Mouse (Mus musculus): ENCODE results near the gene Adipor2. TPM values are rescaled to one million over a fixed set of nuclear protein-coding genes. Genes with fewer than 3 reads are reported as not detected.

The Adipor2 gene
- polyA plus RNA-seq, 1 experiment from 2014 or later = 34.5 TPM

DNA sequence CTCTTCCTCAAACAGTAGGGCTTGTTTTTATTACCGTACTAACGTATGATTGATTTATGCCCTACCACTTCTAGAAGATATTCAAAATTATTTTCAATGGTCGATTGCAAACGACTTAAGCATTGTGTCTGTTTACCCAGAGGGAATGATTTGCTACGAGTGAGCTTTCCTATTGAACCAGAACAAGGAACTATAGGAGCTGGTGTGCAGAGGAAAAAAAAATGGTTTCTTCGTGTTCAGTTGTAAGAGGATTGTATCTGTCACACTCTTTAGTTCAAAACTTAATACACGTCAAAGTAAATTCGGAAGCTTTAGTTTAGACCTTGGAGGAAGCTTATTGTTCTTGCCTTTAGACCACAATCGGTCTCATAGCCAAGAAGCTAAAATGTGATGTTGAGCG is 28.4 kb downstream of the Adipor2 start:
- Histone ChIP-seq H3K27me3 (ENCODE audit: control insufficient read depth, insufficient read depth, low read length) (no peaks in the 10 kb centered on the region), H3K4me1 (replicated peaks; ENCODE audit: control insufficient read depth, insufficient read depth, low read length) (no peaks in the 10 kb centered on the region), H3K27ac (ENCODE audit: low read depth, low read length) (peak overlapping the region; percentile 93), H3K36me3 (ENCODE audit: control insufficient read depth, insufficient read depth, low read length) (no peaks in the 10 kb centered on the region), H3K4me2 (replicated peaks; ENCODE audit: low read depth, low read length) (peak overlapping the region; percentile 46), H3K9ac (ENCODE audit: low read depth, low read length) (peak overlapping the region; percentile 56), H3K9me3 (ENCODE audit: control insufficient read depth, low read length) (no peaks in the 10 kb centered on the region), H3K4me3 (ENCODE audit: low read depth, low read length) (peak overlapping the region; percentile 77)
- ATAC-seq (ENCODE audit: low FRiP score) (peak; percentile 21; the same call in 1 of the 2 replicates), DNase-seq (ENCODE audit: low spot score) (peak; percentile 37)
- WGBS = 31% methylated on average over 10 of the region's 10 CpGs

- Histone ChIP-seq H3K4me1 (replicated peaks; ENCODE audit: control insufficient read depth, insufficient read depth, low read length) (no peaks in the 10 kb centered on the region), H3K9ac (ENCODE audit: low read depth, low read length) (peak overlapping the region; percentile 84), H3K27me3 (ENCODE audit: control insufficient read depth, insufficient read depth, low read length) (no peaks in the 10 kb centered on the region), H3K27ac (ENCODE audit: low read depth, low read length) (peak overlapping the region; percentile 93), H3K9me3 (ENCODE audit: control insufficient read depth, low read length) (no peaks in the 10 kb centered on the region), H3K4me3 (ENCODE audit: low read depth, low read length) (peak overlapping the region; percentile 77), H3K36me3 (ENCODE audit: control insufficient read depth, insufficient read depth, low read length) (no peaks in the 10 kb centered on the region), H3K4me2 (replicated peaks; ENCODE audit: low read depth, low read length) (peak overlapping the region; percentile 78)
- DNase-seq (ENCODE audit: low spot score) (peak; percentile 99), ATAC-seq (ENCODE audit: low FRiP score) (peak; percentile 99)
- 0% methylated on average over 33 of the region's 53 CpGs for WGBS
Observed at GRCm38 (mm10) chr6:119388650-119389012, 28.9 kb downstream of the Adipor2 start.

DNA sequence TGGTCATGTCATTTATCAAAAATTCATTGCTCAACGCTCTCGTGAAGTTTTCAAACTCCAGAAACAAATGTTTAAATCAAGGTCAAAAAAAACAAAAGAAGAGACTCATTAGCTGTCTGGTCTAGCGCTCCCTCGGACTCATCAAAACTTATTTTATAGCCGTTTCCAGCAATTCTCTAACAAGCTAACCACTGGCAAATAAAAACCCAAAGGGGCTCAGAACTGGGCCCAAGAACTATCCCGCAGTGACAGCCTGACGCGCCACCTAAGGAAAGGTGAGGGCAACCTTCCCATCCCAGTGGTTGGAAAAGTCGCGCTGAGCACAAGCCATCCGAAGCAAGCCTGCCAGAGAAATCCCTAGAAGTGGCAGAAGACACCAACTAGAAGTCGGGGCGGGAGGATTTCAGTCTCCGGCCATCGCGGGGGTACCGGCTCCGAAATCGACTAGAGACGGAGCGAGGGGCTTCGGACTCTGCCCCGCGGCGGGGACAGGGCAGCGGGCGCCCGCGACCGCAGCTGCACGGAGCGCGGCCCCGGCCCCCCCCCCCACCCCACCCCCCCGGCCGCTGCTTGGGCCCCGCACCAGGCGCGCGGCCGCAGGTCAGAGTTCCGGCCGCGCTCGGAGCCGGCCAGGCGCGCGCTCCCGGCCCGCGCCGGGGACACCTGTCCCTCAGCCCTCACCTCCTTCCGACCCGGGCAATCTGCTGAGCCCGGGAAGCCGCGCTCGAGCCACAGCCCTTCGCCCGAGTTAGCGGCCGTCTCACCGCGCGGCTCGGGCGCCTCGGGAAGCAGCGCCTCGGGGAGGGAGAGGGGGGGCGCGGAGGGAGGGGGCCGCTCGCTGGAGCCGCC is 29.5 kb downstream of the Adipor2 start:
- Histone ChIP-seq H3K36me3 (ENCODE audit: control insufficient read depth, insufficient read depth, low read length) (no peaks in the 10 kb centered on the region), H3K9me3 (ENCODE audit: control insufficient read depth, low read length) (no peaks in the 10 kb centered on the region), H3K27me3 (ENCODE audit: control insufficient read depth, insufficient read depth, low read length) (no peaks in the 10 kb centered on the region), H3K27ac (ENCODE audit: low read depth, low read length) (peak overlapping the region; percentile 93), H3K4me3 (ENCODE audit: low read depth, low read length) (peak overlapping the region; percentile 77), H3K4me2 (replicated peaks; ENCODE audit: low read depth, low read length) (peak overlapping the region; percentile 78), H3K4me1 (replicated peaks; ENCODE audit: control insufficient read depth, insufficient read depth, low read length) (no peaks in the 10 kb centered on the region), H3K9ac (ENCODE audit: low read depth, low read length) (peak overlapping the region; percentile 84)
- DNase-seq (ENCODE audit: low spot score) (no peak), ATAC-seq (ENCODE audit: low FRiP score) (peak; percentile 92)
- 3% methylated on average over 28 of the region's 76 CpGs for WGBS

DNA sequence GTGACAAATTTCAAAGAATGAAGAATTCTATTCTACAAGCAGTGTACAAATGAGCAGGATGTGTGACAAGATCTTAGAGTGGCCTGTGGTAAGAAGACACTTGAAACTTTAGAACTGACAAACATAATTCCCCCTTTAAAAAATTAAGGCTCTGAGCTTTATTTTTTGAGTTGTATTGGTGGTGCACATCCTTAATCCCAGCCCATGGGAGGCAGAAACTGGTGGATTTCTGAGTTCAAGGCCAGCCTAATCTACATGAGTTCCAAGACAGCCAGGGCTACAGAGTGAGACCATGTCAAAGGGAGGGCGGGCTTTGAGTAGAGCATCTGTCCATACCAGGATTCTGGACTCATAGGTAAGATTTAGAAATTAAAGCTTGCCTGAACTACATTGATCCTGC is 30.7 kb downstream of the Adipor2 start:
- Histone ChIP-seq H3K27ac (ENCODE audit: low read depth, low read length) (no peak overlapping the region), H3K9ac (ENCODE audit: low read depth, low read length) (no peak overlapping the region), H3K4me3 (ENCODE audit: low read depth, low read length) (peak overlapping the region; percentile 77; the same call in 1 of the 2 replicates), H3K36me3 (ENCODE audit: control insufficient read depth, insufficient read depth, low read length) (no peaks in the 10 kb centered on the region), H3K4me1 (replicated peaks; ENCODE audit: control insufficient read depth, insufficient read depth, low read length) (no peaks in the 10 kb centered on the region), H3K4me2 (replicated peaks; ENCODE audit: low read depth, low read length) (peak overlapping the region; percentile 78; the same call in 1 of the 2 replicates), H3K9me3 (ENCODE audit: control insufficient read depth, low read length) (no peaks in the 10 kb centered on the region), H3K27me3 (ENCODE audit: control insufficient read depth, insufficient read depth, low read length) (no peaks in the 10 kb centered on the region)
- 92% methylated on average over 1 of the region's 1 CpGs for WGBS
- no peak for ATAC-seq (ENCODE audit: low FRiP score)
- DNase-seq (ENCODE audit: low spot score) = no peak

DNA sequence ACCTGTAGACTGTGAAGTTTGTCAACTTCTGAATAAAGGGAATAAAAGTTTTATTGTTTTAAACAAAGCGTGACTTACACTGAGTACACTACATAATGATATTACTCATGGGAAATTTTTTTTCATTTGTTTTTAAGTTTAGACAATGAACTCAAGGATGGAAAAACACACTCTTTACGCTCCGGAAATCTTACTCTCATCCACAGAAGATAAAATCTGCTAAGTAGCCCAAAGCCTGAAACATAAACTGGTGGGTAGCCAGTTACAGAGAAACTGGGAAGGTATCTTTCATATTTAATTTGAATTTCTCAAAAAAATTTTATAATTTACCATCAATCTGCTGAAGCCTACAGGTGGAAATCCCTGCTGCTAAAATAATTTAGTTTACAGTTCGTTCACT is 31.1 kb downstream of the Adipor2 start:
- 92% methylated on average over 4 of the region's 4 CpGs for WGBS
- no peak for ATAC-seq (ENCODE audit: low FRiP score)
- Histone ChIP-seq H3K27ac (ENCODE audit: low read depth, low read length) (no peak overlapping the region), H3K36me3 (ENCODE audit: control insufficient read depth, insufficient read depth, low read length) (no peaks in the 10 kb centered on the region), H3K4me2 (replicated peaks; ENCODE audit: low read depth, low read length) (no peak overlapping the region), H3K9ac (ENCODE audit: low read depth, low read length) (no peak overlapping the region), H3K27me3 (ENCODE audit: control insufficient read depth, insufficient read depth, low read length) (no peaks in the 10 kb centered on the region), H3K4me3 (ENCODE audit: low read depth, low read length) (no peak overlapping the region), H3K4me1 (replicated peaks; ENCODE audit: control insufficient read depth, insufficient read depth, low read length) (no peaks in the 10 kb centered on the region), H3K9me3 (ENCODE audit: control insufficient read depth, low read length) (no peaks in the 10 kb centered on the region)
- no peak for DNase-seq (ENCODE audit: low spot score)

- DNase-seq (ENCODE audit: low spot score) (no peak), ATAC-seq (ENCODE audit: low FRiP score) (no peak)
- H3K9ac ChIP-seq (ENCODE audit: low read depth, low read length) = no peak overlapping the region
- H3K4me2 ChIP-seq (replicated peaks; ENCODE audit: low read depth, low read length) = no peak overlapping the region
- H3K27ac ChIP-seq (ENCODE audit: low read depth, low read length) = no peak overlapping the region
- 97% methylated on average over 1 of the region's 1 CpGs for WGBS
- no peaks in the 10 kb centered on the region for H3K27me3 ChIP-seq (ENCODE audit: control insufficient read depth, insufficient read depth, low read length)
- H3K36me3 ChIP-seq (ENCODE audit: control insufficient read depth, insufficient read depth, low read length) = no peaks in the 10 kb centered on the region
- H3K4me3 ChIP-seq (ENCODE audit: low read depth, low read length) = no peak overlapping the region
- H3K9me3 ChIP-seq (ENCODE audit: control insufficient read depth, low read length) = no peaks in the 10 kb centered on the region
- no peaks in the 10 kb centered on the region for H3K4me1 ChIP-seq (replicated peaks; ENCODE audit: control insufficient read depth, insufficient read depth, low read length)
Observed at GRCm38 (mm10) chr6:119385668-119386067, 31.8 kb downstream of the Adipor2 start.

GRCm38 (mm10) chr6:119378631-119379030 is 38.9 kb downstream of the Adipor2 start:
- DNase-seq (ENCODE audit: low spot score) (no peak), ATAC-seq (ENCODE audit: low FRiP score) (no peak)
- Histone ChIP-seq H3K36me3 (ENCODE audit: control insufficient read depth, insufficient read depth, low read length) (no peaks in the 10 kb centered on the region), H3K4me1 (replicated peaks; ENCODE audit: control insufficient read depth, insufficient read depth, low read length) (no peaks in the 10 kb centered on the region), H3K9me3 (ENCODE audit: control insufficient read depth, low read length) (no peaks in the 10 kb centered on the region), H3K27ac (ENCODE audit: low read depth, low read length) (no peak overlapping the region), H3K27me3 (ENCODE audit: control insufficient read depth, insufficient read depth, low read length) (no peaks in the 10 kb centered on the region), H3K4me2 (replicated peaks; ENCODE audit: low read depth, low read length) (no peak overlapping the region), H3K4me3 (ENCODE audit: low read depth, low read length) (no peak overlapping the region), H3K9ac (ENCODE audit: low read depth, low read length) (no peak overlapping the region)
- WGBS = 86% methylated on average over 1 of the region's 1 CpGs

GRCm38 (mm10) chr6:119377613-119378012 is 39.9 kb downstream of the Adipor2 start:
- Histone ChIP-seq H3K9me3 (ENCODE audit: control insufficient read depth, low read length) (no peaks in the 10 kb centered on the region), H3K36me3 (ENCODE audit: control insufficient read depth, insufficient read depth, low read length) (no peaks in the 10 kb centered on the region), H3K27me3 (ENCODE audit: control insufficient read depth, insufficient read depth, low read length) (no peaks in the 10 kb centered on the region), H3K9ac (ENCODE audit: low read depth, low read length) (no peak overlapping the region), H3K27ac (ENCODE audit: low read depth, low read length) (no peak overlapping the region), H3K4me2 (replicated peaks; ENCODE audit: low read depth, low read length) (no peak overlapping the region), H3K4me3 (ENCODE audit: low read depth, low read length) (no peak overlapping the region), H3K4me1 (replicated peaks; ENCODE audit: control insufficient read depth, insufficient read depth, low read length) (no peaks in the 10 kb centered on the region)
- DNase-seq (ENCODE audit: low spot score) = no peak
- WGBS = 70% methylated on average over 2 of the region's 2 CpGs
- no peak for ATAC-seq (ENCODE audit: low FRiP score)

DNA sequence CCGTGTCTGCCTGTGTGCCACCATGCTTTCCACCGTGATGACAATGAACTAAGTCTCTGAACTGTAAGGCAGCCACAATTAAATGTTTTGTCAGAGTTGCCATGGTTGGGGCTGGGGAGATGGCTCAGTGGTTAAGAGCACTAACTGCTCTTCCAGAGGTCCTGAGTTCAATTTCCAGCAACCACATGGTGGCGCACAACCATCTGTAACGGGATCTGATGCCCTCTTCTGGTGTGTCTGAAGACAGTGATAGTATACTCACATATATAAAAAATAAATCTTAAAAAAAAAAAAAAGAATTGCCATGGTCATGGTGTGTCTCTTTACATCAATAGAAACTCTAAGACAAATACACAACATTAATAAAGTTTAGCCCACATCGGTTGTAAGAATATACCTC is 42.5 kb downstream of the Adipor2 start:
- no peak for ATAC-seq (ENCODE audit: low FRiP score)
- no peak overlapping the region for H3K9ac ChIP-seq (ENCODE audit: low read depth, low read length)
- no peaks in the 10 kb centered on the region for H3K27me3 ChIP-seq (ENCODE audit: control insufficient read depth, insufficient read depth, low read length)
- no peak for DNase-seq (ENCODE audit: low spot score)
- H3K36me3 ChIP-seq (ENCODE audit: control insufficient read depth, insufficient read depth, low read length) = no peaks in the 10 kb centered on the region
- H3K4me1 ChIP-seq (replicated peaks; ENCODE audit: control insufficient read depth, insufficient read depth, low read length) = no peaks in the 10 kb centered on the region
- no peak overlapping the region for H3K27ac ChIP-seq (ENCODE audit: low read depth, low read length)
- no peaks in the 10 kb centered on the region for H3K9me3 ChIP-seq (ENCODE audit: control insufficient read depth, low read length)
- no peak overlapping the region for H3K4me2 ChIP-seq (replicated peaks; ENCODE audit: low read depth, low read length)
- no peak overlapping the region for H3K4me3 ChIP-seq (ENCODE audit: low read depth, low read length)
- 76% methylated on average over 5 of the region's 5 CpGs for WGBS

All from hindbrain, embryonic 11.5 days (tissue).